Mouse (Mus musculus): ENCODE results near the gene Cox6a2. TPM values are rescaled to one million over a fixed set of nuclear protein-coding genes. Genes with fewer than 3 reads are reported as not detected.

The Cox6a2 gene
- polyA plus RNA-seq, 1 experiment from 2014 or later = 0.90 TPM

DNA sequence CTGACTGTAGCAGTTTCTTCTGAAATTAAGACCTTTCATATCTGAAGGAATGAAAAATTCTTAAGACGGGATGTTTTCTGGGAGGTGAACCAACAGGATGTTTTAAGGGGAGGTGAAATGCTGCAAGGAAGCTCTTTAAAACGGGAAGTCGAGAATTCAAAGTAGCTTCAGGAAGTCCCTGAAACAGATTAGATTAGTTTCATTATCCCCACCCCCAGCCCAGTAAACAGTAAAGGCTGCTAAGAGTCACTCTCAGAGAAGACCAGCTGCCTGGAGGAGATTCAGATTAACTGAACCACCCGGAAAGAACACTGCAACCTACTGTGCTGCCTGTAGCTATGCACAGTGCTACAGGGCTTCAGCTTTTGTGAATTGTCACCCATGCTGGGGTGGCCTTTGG is 13.8 kb upstream of the Cox6a2 start:
- ATAC-seq = no peak
- TF ChIP-seq CTCF (IDR thresholded peaks at IDR 0.05; ENCODE audit: low read depth) = no peak
- 80% methylated on average over 4 of the region's 4 CpGs for whole genome bisulfite sequencing
- no peak overlapping the region for H3K27ac ChIP-seq (ENCODE audit: low read depth, low read length)
- no peak overlapping the region for H3K4me3 ChIP-seq (ENCODE audit: low read depth, low read length)
- H3K9me3 ChIP-seq (ENCODE audit: control insufficient read depth) = no peaks in the 10 kb centered on the region
- H3K4me2 ChIP-seq (replicated peaks; ENCODE audit: low read depth) = no peak overlapping the region
- H3K27me3 ChIP-seq (replicated peaks; ENCODE audit: control insufficient read depth, insufficient read depth, low read length) = no peaks in the 10 kb centered on the region
- H3K36me3 ChIP-seq (ENCODE audit: control insufficient read depth, insufficient read depth) = no peaks in the 10 kb centered on the region
- no peaks in the 10 kb centered on the region for H3K4me1 ChIP-seq (replicated peaks; ENCODE audit: control insufficient read depth, insufficient read depth, low read length)
- H3K9ac ChIP-seq (ENCODE audit: low read depth, low read length) = no peak overlapping the region

DNA sequence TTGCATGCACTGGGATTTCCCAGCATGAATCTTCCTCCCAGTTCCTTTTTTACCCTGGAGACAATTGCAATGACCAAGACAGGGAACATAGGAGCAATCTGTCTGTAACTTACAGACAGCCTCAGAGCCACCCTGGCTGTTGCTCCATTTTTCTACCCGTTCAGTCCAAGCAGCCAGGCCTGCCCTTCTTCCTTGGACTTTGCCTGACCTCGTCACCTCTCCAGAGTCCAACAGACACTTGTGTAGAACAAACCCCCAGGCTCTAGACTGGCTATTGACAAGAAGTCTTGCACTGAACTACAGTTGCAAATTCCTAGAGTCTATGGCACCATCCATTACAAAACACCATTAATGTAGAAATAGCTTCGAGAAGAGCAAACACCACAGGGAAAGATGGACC is 3.6 kb upstream of the Cox6a2 start:
- no peak for TF ChIP-seq CTCF (IDR thresholded peaks at IDR 0.05; ENCODE audit: low read depth)
- ATAC-seq = no peak
- no peak overlapping the region for H3K27ac ChIP-seq (ENCODE audit: low read depth, low read length)
- H3K9ac ChIP-seq (ENCODE audit: low read depth, low read length) = no peak overlapping the region
- no peaks in the 10 kb centered on the region; the same call in 1 of the 2 replicates for H3K4me1 ChIP-seq (replicated peaks; ENCODE audit: control insufficient read depth, insufficient read depth, low read length)
- 45% methylated on average over 3 of the region's 3 CpGs for WGBS
- no peaks in the 10 kb centered on the region for H3K36me3 ChIP-seq (ENCODE audit: control insufficient read depth, insufficient read depth)
- no peak overlapping the region for H3K4me3 ChIP-seq (ENCODE audit: low read depth, low read length)
- H3K4me2 ChIP-seq (replicated peaks; ENCODE audit: low read depth) = no peak overlapping the region
- H3K9me3 ChIP-seq (ENCODE audit: control insufficient read depth) = no peaks in the 10 kb centered on the region
- H3K27me3 ChIP-seq (replicated peaks; ENCODE audit: control insufficient read depth, insufficient read depth, low read length) = no peaks in the 10 kb centered on the region

DNA sequence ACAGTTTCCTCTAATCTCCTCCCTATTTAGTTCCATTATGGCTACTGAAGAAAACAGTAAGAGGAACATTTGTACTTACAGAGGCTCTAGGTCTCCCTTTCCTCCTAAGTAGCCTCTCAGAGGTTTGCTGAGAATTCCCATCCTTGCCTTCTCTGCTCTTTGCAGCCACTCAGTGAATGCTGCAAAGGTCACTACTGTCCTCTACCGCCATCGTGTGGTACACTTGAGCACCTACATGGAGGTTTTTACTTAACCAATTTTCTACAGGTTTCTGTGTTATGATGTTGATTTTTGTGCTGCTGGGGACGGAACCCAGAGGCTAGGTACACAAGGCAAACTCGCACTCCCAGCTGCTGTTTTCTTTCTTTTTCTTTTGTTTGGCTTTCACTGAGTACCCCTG is 2.0 kb upstream of the Cox6a2 start:
- H3K27ac ChIP-seq (ENCODE audit: low read depth, low read length) = no peak overlapping the region
- TF ChIP-seq CTCF (IDR thresholded peaks at IDR 0.05; ENCODE audit: low read depth) = peak; percentile 97
- peak; percentile 47; the same call in 1 of the 2 replicates for ATAC-seq
- no peak overlapping the region for H3K4me3 ChIP-seq (ENCODE audit: low read depth, low read length)
- H3K27me3 ChIP-seq (replicated peaks; ENCODE audit: control insufficient read depth, insufficient read depth, low read length) = no peaks in the 10 kb centered on the region
- H3K36me3 ChIP-seq (ENCODE audit: control insufficient read depth, insufficient read depth) = no peaks in the 10 kb centered on the region
- H3K4me2 ChIP-seq (replicated peaks; ENCODE audit: low read depth) = no peak overlapping the region
- H3K4me1 ChIP-seq (replicated peaks; ENCODE audit: control insufficient read depth, insufficient read depth, low read length) = no peaks in the 10 kb centered on the region; the same call in 1 of the 2 replicates
- 8% methylated on average over 4 of the region's 4 CpGs for WGBS
- H3K9me3 ChIP-seq (ENCODE audit: control insufficient read depth) = no peaks in the 10 kb centered on the region
- no peak overlapping the region for H3K9ac ChIP-seq (ENCODE audit: low read depth, low read length)

DNA sequence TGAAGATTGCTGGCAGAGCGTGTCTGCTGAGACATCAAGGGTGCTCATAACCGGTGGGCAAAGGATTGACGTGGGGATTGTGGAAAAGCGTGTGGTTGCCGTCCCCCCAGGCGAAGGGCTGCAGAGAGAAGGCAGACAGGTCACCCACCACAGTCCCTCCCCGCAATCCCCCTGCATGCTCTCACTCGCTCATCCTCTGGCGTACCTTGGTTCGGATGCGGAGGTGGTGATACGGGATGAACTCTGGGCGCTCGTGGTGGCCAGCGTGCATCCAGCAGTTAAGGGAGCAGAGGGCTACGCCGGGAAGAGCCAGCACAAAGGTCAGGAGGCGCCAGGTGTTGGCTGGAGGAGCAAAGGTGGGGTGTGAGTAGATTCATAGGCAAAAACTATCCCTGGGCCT is 492 bp downstream of the Cox6a2 start:
- no peak overlapping the region for H3K9ac ChIP-seq (ENCODE audit: low read depth, low read length)
- ATAC-seq = no peak
- H3K27me3 ChIP-seq (replicated peaks; ENCODE audit: control insufficient read depth, insufficient read depth, low read length) = no peaks in the 10 kb centered on the region
- no peak overlapping the region for H3K27ac ChIP-seq (ENCODE audit: low read depth, low read length)
- no peak overlapping the region for H3K4me3 ChIP-seq (ENCODE audit: low read depth, low read length)
- no peak for TF ChIP-seq CTCF (IDR thresholded peaks at IDR 0.05; ENCODE audit: low read depth)
- no peaks in the 10 kb centered on the region for H3K9me3 ChIP-seq (ENCODE audit: control insufficient read depth)
- WGBS = 77% methylated on average over 18 of the region's 18 CpGs
- no peak overlapping the region for H3K4me2 ChIP-seq (replicated peaks; ENCODE audit: low read depth)
- H3K36me3 ChIP-seq (ENCODE audit: control insufficient read depth, insufficient read depth) = no peaks in the 10 kb centered on the region
- H3K4me1 ChIP-seq (replicated peaks; ENCODE audit: control insufficient read depth, insufficient read depth, low read length) = no peaks in the 10 kb centered on the region; the same call in 1 of the 2 replicates

DNA sequence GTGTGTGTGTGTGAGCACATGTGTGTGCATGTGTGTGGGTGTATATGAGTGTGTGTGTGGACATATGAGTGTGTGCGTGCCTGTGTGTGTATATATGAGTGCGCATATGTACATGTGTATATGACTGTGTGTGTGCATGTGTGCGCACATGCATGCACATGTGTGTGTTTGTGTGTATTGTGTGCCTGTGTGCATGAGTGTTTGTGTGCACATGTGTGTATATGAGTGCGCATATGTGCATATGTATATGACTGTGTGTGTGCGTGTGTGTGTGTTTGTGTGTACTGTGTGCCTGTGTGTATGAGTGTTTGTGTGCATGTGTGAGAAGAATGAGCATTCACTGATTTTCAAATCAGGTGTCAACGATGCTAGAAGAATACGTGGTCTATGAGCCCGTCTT is 2.0 kb downstream of the Cox6a2 start:
- no peaks in the 10 kb centered on the region for H3K27me3 ChIP-seq (replicated peaks; ENCODE audit: control insufficient read depth, insufficient read depth, low read length)
- H3K9me3 ChIP-seq (ENCODE audit: control insufficient read depth) = no peaks in the 10 kb centered on the region
- no peak overlapping the region for H3K4me2 ChIP-seq (replicated peaks; ENCODE audit: low read depth)
- H3K9ac ChIP-seq (ENCODE audit: low read depth, low read length) = no peak overlapping the region
- no peak for ATAC-seq
- no peak overlapping the region for H3K27ac ChIP-seq (ENCODE audit: low read depth, low read length)
- 93% methylated on average over 8 of the region's 8 CpGs for WGBS
- no peak overlapping the region for H3K4me3 ChIP-seq (ENCODE audit: low read depth, low read length)
- no peaks in the 10 kb centered on the region; the same call in 1 of the 2 replicates for H3K4me1 ChIP-seq (replicated peaks; ENCODE audit: control insufficient read depth, insufficient read depth, low read length)
- no peaks in the 10 kb centered on the region for H3K36me3 ChIP-seq (ENCODE audit: control insufficient read depth, insufficient read depth)
- no peak for TF ChIP-seq CTCF (IDR thresholded peaks at IDR 0.05; ENCODE audit: low read depth)

DNA sequence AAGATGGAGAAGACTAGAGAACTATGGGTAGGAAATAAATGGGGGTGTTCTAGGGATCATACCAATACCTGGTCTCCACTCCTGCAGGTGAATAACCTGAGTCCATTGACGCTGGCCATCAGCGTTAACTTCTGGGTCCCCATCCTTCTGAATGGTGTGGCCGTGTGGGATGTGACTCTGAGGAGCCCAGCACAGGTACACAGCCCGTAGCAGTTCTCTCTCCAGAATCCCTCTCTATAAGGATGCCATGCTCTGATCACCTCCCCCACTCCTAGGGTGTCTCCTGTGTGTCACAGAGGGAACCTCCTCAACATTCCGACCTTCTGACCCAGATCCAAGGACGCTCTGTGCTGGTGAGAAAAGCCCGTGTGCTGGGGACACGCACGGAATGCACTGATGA is 3.1 kb downstream of the Cox6a2 start:
- H3K27me3 ChIP-seq (replicated peaks; ENCODE audit: control insufficient read depth, insufficient read depth, low read length) = no peaks in the 10 kb centered on the region
- 84% methylated on average over 9 of the region's 9 CpGs for WGBS

DNA sequence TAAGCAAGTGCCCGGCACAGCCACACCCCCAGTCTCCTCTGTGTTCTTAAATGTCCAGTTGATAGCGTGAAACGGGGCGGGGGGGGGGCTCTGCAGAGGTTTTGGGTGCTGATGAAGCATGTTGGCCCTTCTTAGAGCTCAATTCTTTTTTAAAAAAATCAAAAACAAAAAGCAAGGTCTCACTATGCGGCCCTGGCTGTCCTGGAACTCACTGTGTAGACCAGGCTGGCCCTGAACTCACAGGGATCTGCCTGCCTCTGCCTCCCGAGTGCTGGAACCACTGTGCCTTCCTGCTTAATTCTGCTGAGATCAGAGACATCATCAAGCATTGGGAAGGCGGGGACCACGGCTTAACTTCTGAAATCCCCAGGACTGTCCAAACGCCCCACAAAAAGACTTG is 4.6 kb downstream of the Cox6a2 start:
- Histone ChIP-seq H3K27ac (ENCODE audit: low read depth, low read length) (no peak overlapping the region), H3K4me1 (replicated peaks; ENCODE audit: control insufficient read depth, insufficient read depth, low read length) (no peaks in the 10 kb centered on the region; the same call in 1 of the 2 replicates), H3K4me3 (ENCODE audit: low read depth, low read length) (no peak overlapping the region), H3K27me3 (replicated peaks; ENCODE audit: control insufficient read depth, insufficient read depth, low read length) (no peaks in the 10 kb centered on the region), H3K9ac (ENCODE audit: low read depth, low read length) (no peak overlapping the region), H3K9me3 (ENCODE audit: control insufficient read depth) (no peaks in the 10 kb centered on the region), H3K36me3 (ENCODE audit: control insufficient read depth, insufficient read depth) (no peaks in the 10 kb centered on the region), H3K4me2 (replicated peaks; ENCODE audit: low read depth) (no peak overlapping the region)
- ATAC-seq = no peak
- no peak for TF ChIP-seq CTCF (IDR thresholded peaks at IDR 0.05; ENCODE audit: low read depth)
- 87% methylated on average over 9 of the region's 9 CpGs for WGBS

More for the DNA sequence above, 3.1 kb downstream of the Cox6a2 start:
- Histone ChIP-seq H3K9ac (ENCODE audit: low read depth, low read length) (no peak overlapping the region), H3K4me2 (replicated peaks; ENCODE audit: low read depth) (no peak overlapping the region), H3K9me3 (ENCODE audit: control insufficient read depth) (no peaks in the 10 kb centered on the region), H3K36me3 (ENCODE audit: control insufficient read depth, insufficient read depth) (no peaks in the 10 kb centered on the region), H3K4me3 (ENCODE audit: low read depth, low read length) (no peak overlapping the region), H3K4me1 (replicated peaks; ENCODE audit: control insufficient read depth, insufficient read depth, low read length) (no peaks in the 10 kb centered on the region; the same call in 1 of the 2 replicates), H3K27ac (ENCODE audit: low read depth, low read length) (no peak overlapping the region)
- TF ChIP-seq CTCF (IDR thresholded peaks at IDR 0.05; ENCODE audit: low read depth) = no peak
- no peak for ATAC-seq

All from intestine, postnatal 0 days (tissue).